Mouse (Mus musculus): ENCODE measurements around the gene Atp11a. TPM values are rescaled to one million over a fixed set of nuclear protein-coding genes. Genes with fewer than 3 reads are reported as not detected.

The Atp11a gene
- polyA plus RNA-seq, 1 experiment from 2014 or later = 1.0 TPM

DNA sequence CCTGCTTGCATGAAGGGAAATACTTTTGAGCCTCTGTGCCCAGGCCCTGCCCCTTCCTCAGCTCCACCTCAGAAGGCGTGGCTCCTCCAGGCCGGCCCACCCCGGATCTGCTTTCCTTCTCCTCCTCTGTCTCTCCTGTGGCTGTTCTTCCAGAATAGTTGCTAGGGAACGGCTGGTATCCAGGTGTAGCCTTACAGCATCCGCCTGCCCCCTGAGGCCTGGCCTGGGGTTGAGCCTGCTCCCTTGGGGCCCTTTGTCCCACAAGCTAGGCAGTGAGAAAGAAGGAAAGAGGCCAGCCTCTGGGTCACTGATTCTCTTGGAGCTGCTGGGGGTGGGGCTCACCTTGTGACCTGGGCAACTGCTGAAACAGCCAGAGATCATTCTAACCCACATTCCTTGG lies 155.2 kb downstream of the Atp11a start:
- 35% methylated on average over 5 of the region's 5 CpGs for WGBS (ENCODE audit: insufficient replicate concordance)
- no peaks in the 10 kb centered on the region for H3K4me1 ChIP-seq (ENCODE audit: control insufficient read depth, low read depth, low read length)
- H3K9ac ChIP-seq (ENCODE audit: low read depth, low read length) = no peak overlapping the region
- H3K36me3 ChIP-seq (ENCODE audit: control insufficient read depth, insufficient read depth) = no peaks in the 10 kb centered on the region
- no peak overlapping the region for H3K4me3 ChIP-seq (ENCODE audit: low read depth, low read length)
- H3K4me2 ChIP-seq (ENCODE audit: low read depth, low read length) = no peak overlapping the region
- peaks cover 29% of the 10 kb centered on the region for H3K27me3 ChIP-seq (ENCODE audit: control insufficient read depth, insufficient read depth, low read depth, low read length)
- H3K9me3 ChIP-seq (replicated peaks; ENCODE audit: control insufficient read depth, low read length) = no peaks in the 10 kb centered on the region
- ATAC-seq (ENCODE audit: low read depth) = no peak
- H3K27ac ChIP-seq (ENCODE audit: low read length) = no peak overlapping the region

GRCm38 (mm10) chr8:12915187-12916006 lies 158.6 kb downstream of the Atp11a start:
- WGBS (ENCODE audit: insufficient replicate concordance) = 19% methylated on average over 42 of the region's 42 CpGs
- no peak overlapping the region for H3K4me2 ChIP-seq (ENCODE audit: low read depth, low read length)
- no peak overlapping the region for H3K27ac ChIP-seq (ENCODE audit: low read length)
- no peak overlapping the region for H3K9ac ChIP-seq (ENCODE audit: low read depth, low read length)
- no peak for ATAC-seq (ENCODE audit: low read depth)
- H3K9me3 ChIP-seq (replicated peaks; ENCODE audit: control insufficient read depth, low read length) = no peaks in the 10 kb centered on the region
- peaks cover 32% of the 10 kb centered on the region for H3K27me3 ChIP-seq (ENCODE audit: control insufficient read depth, insufficient read depth, low read depth, low read length)
- no peak overlapping the region for H3K4me3 ChIP-seq (ENCODE audit: low read depth, low read length)
- no peaks in the 10 kb centered on the region for H3K4me1 ChIP-seq (ENCODE audit: control insufficient read depth, low read depth, low read length)
- no peaks in the 10 kb centered on the region for H3K36me3 ChIP-seq (ENCODE audit: control insufficient read depth, insufficient read depth)

DNA sequence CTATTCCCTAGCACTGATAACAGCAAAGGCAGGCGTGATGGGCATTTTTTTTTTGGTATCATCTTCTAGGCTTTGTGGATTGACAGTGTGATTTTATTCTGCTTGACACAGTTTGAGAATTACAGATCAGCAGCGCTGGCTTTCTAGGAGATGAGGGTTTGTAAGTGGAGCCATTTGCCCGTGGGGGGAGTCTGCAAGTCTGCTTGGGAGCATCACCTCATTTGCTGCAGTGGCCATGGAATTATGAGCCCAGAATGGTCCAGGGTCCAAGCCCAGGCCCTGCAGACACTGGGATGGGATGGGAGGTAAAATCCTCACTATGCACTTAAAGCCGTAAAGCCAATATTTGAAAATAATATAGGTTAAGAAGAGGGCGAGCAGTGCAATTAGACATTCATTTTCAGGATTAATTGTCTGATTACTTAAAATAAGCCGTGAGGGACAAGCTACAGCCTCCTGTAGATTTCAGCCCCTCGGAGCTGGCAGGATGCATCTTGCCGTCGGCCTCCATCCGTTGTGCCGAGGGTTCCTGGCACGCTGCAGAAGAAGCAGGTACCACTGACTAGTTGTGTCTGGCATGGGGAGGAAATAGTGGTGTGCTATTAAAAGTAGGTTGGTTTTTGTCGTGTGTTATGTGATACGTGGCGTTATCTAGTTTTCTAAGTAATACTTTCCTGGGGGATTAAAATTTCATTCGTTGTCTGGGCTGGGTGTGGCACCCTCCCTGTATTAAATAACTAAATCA lies 159.5 kb downstream of the Atp11a start:
- Histone ChIP-seq H3K36me3 (ENCODE audit: control insufficient read depth, insufficient read depth) (no peaks in the 10 kb centered on the region), H3K27ac (ENCODE audit: low read length) (no peak overlapping the region), H3K4me2 (ENCODE audit: low read depth, low read length) (no peak overlapping the region), H3K9ac (ENCODE audit: low read depth, low read length) (no peak overlapping the region), H3K4me3 (ENCODE audit: low read depth, low read length) (no peak overlapping the region), H3K27me3 (ENCODE audit: control insufficient read depth, insufficient read depth, low read depth, low read length) (peaks cover 30% of the 10 kb centered on the region), H3K4me1 (ENCODE audit: control insufficient read depth, low read depth, low read length) (no peaks in the 10 kb centered on the region), H3K9me3 (replicated peaks; ENCODE audit: control insufficient read depth, low read length) (no peaks in the 10 kb centered on the region)
- 62% methylated on average over 16 of the region's 16 CpGs for WGBS (ENCODE audit: insufficient replicate concordance)
- ATAC-seq (ENCODE audit: low read depth) = no peak

- no peaks in the 10 kb centered on the region for H3K9me3 ChIP-seq (replicated peaks; ENCODE audit: control insufficient read depth, low read length)
- peaks cover 30% of the 10 kb centered on the region for H3K27me3 ChIP-seq (ENCODE audit: control insufficient read depth, insufficient read depth, low read depth, low read length)
- no peaks in the 10 kb centered on the region for H3K4me1 ChIP-seq (ENCODE audit: control insufficient read depth, low read depth, low read length)
- no peak overlapping the region for H3K9ac ChIP-seq (ENCODE audit: low read depth, low read length)
- ATAC-seq (ENCODE audit: low read depth) = no peak
- no peak overlapping the region for H3K27ac ChIP-seq (ENCODE audit: low read length)
- H3K4me3 ChIP-seq (ENCODE audit: low read depth, low read length) = no peak overlapping the region
- no peak overlapping the region for H3K4me2 ChIP-seq (ENCODE audit: low read depth, low read length)
- 47% methylated on average over 3 of the region's 3 CpGs for WGBS (ENCODE audit: insufficient replicate concordance)
- no peaks in the 10 kb centered on the region for H3K36me3 ChIP-seq (ENCODE audit: control insufficient read depth, insufficient read depth)
Measured at GRCm38 (mm10) chr8:12917029-12917428, 160.2 kb downstream of the Atp11a start.

GRCm38 (mm10) chr8:12917831-12918230 lies 161.0 kb downstream of the Atp11a start:
- no peak overlapping the region for H3K27ac ChIP-seq (ENCODE audit: low read length)
- no peaks in the 10 kb centered on the region for H3K36me3 ChIP-seq (ENCODE audit: control insufficient read depth, insufficient read depth)
- ATAC-seq (ENCODE audit: low read depth) = no peak
- H3K4me3 ChIP-seq (ENCODE audit: low read depth, low read length) = no peak overlapping the region
- WGBS (ENCODE audit: insufficient replicate concordance) = 58% methylated on average over 4 of the region's 4 CpGs
- no peak overlapping the region for H3K9ac ChIP-seq (ENCODE audit: low read depth, low read length)
- no peaks in the 10 kb centered on the region for H3K4me1 ChIP-seq (ENCODE audit: control insufficient read depth, low read depth, low read length)
- no peaks in the 10 kb centered on the region for H3K9me3 ChIP-seq (replicated peaks; ENCODE audit: control insufficient read depth, low read length)
- no peak overlapping the region for H3K4me2 ChIP-seq (ENCODE audit: low read depth, low read length)
- peaks cover 30% of the 10 kb centered on the region for H3K27me3 ChIP-seq (ENCODE audit: control insufficient read depth, insufficient read depth, low read depth, low read length)

Other genes with a start within 250 kb of the Atp11a start
- gene Spaca7, start 184.0 kb upstream of the Atp11a start, polyA plus RNA-seq (2015; fragmentation: Nextera tagmentation; extraction: Ambion mirVana) = not detected in 2 replicates
- gene Tubgcp3, start 84.8 kb upstream of the Atp11a start, polyA plus RNA-seq (2015; fragmentation: Nextera tagmentation; extraction: Ambion mirVana) = 21.0 and 22.5 TPM in 2 replicates
- gene Mcf2l, start 116.8 kb downstream of the Atp11a start, polyA plus RNA-seq (2015; fragmentation: Nextera tagmentation; extraction: Ambion mirVana) = 0.74 and 1.3 TPM in 2 replicates